Mouse (Mus musculus): ENCODE results near the gene B3glct. TPM values are rescaled to one million over a fixed set of nuclear protein-coding genes. Genes with fewer than 3 reads are reported as not detected.

B3glct gene
- 2.5 and 6.0 TPM in 2 replicates for polyA plus RNA-seq (2011; ENCODE audit: insufficient read depth, insufficient read length, low replicate concordance, missing spikeins)

DNA sequence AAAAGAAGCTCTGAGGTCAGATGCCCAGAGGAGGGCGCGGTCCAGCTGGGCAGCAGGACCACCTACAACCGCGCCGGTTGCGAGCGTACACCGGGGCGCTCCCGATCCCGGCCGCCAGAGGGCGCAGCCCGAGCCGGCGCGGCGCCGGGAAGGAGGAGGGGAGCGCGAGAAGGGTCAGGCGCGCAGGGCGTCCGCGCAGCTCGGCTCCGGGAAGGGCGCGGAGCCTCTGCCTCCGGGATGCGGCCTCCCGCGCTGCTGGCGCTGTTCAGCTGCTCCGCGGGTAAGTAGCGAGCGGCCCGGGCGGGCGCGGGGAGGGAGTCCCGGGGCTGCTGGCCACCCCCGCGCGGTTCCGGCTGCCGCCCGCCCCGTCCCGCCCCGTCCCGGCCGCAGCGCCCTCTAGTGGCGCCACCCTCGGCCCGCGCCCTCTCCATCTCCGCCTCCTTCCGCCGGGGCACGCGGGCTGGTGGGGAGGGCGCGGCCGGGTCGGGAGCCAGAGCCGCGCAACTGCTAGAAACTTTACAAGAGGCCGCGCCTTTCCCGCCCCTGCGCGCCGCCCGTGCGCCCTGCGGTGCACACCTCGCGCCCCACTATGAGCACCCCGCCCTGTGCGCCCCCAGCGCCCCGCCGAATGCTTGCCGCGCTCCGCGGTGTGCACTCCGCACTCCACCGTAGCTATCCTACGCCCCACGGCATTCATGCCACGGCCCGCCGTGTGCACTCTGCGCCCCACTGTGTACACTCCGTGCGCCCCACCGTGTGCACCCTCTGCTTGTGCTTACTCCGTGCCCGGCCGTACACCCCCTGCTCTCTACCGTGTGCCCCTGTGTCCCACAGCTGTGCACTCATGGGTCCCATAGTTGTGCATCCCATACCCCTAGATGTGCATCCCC is at the start of gene B3glct:
B3glct (plus strand) TSS at position 131 of the 890 bp plus-strand sequence.
- TF ChIP-seq POLR2A (IDR thresholded peaks at IDR 0.05; ENCODE audit: borderline replicate concordance, control insufficient read depth, low read depth, low read length): peak; percentile 32; the same call in 1 of the 2 replicates
- peak; percentile 73 for TF ChIP-seq CTCF (IDR thresholded peaks at IDR 0.05; ENCODE audit: control insufficient read depth, insufficient read depth, low read length)
- H3K4me3 ChIP-seq (replicated peaks; ENCODE audit: control insufficient read depth, low read depth, low read length): peak within 1 kb of the TSS; percentile 72
- H3K4me1 ChIP-seq (ENCODE audit: control insufficient read depth, insufficient read depth, low read length): no peaks in the 10 kb centered on the region; the same call in 1 of the 2 replicates
- WGBS: under 1% methylated on average over 91 of the region's 106 CpGs
- peak within 1 kb of the TSS; percentile 94 for H3K27ac ChIP-seq (ENCODE audit: control insufficient read depth, insufficient read depth, low read depth, low read length, poor library complexity)

DNA sequence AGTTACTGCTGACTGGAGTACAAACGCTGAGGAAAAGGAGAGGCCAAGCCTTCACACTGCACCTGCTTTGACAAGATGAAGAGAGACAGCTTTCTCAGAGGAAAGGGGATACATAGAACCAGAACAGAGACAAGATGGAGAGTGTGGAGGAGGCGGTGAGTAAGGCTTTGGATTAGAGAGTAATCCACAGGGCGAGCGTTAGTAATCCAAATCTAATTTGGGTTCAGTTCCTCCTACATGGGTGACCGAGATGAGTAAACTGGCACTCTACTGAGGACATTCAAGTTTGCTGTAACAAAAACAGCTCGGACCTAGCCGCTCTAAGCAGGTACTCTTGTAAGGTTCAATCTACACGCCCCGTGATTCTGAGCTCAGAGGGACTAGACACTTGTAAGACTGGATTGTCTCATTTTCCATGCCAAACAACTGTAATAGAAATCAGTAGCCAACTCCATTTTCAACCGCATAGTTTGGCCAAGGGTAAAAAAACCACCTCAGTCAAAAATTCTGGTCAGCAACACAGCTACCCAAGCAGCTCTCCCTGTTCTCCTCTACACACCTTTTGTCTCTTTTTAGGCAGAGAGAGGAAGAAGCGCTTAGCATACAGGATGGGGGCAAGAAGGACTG is 43.5 kb upstream of the B3glct start:
- WGBS: 77% methylated on average over 11 of the region's 11 CpGs
- TF ChIP-seq POLR2A (IDR thresholded peaks at IDR 0.05; ENCODE audit: borderline replicate concordance, control insufficient read depth, low read depth, low read length): no peak
- no peak for TF ChIP-seq CTCF (IDR thresholded peaks at IDR 0.05; ENCODE audit: control insufficient read depth, insufficient read depth, low read length)
- Histone ChIP-seq H3K27ac (ENCODE audit: control insufficient read depth, insufficient read depth, low read depth, low read length, poor library complexity) (no peak overlapping the region), H3K4me3 (replicated peaks; ENCODE audit: control insufficient read depth, low read depth, low read length) (no peak overlapping the region), H3K4me1 (ENCODE audit: control insufficient read depth, insufficient read depth, low read length) (no peaks in the 10 kb centered on the region)

DNA sequence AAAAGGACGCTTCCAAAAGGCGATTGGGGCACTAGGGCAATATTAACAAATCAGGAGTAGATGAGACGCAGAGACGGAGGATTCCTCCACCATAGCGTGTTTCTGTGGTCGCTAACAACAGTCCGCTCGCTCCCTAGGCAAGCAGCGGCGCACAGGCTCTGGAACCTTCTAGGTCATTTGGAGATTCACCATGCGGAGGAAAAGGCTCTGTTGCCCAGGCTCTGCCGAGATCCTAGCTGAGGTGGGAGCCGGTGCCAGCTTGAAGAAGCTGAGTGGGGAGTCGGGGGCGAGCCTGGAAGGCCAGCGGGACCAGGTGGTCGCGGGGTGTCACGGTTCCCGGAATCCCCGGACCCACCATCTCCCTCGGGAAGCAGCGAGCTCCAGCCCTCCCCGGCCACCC is 42.5 kb upstream of the B3glct start:
- no peaks in the 10 kb centered on the region for H3K4me1 ChIP-seq (ENCODE audit: control insufficient read depth, insufficient read depth, low read length)
- peak overlapping the region; percentile 48; the same call in 1 of the 2 replicates for H3K27ac ChIP-seq (ENCODE audit: control insufficient read depth, insufficient read depth, low read depth, low read length, poor library complexity)
- TF ChIP-seq POLR2A (IDR thresholded peaks at IDR 0.05; ENCODE audit: borderline replicate concordance, control insufficient read depth, low read depth, low read length) (no peak), CTCF (IDR thresholded peaks at IDR 0.05; ENCODE audit: control insufficient read depth, insufficient read depth, low read length) (no peak)
- under 1% methylated on average over 24 of the region's 24 CpGs for WGBS
- H3K4me3 ChIP-seq (replicated peaks; ENCODE audit: control insufficient read depth, low read depth, low read length): peak overlapping the region; percentile 89

DNA sequence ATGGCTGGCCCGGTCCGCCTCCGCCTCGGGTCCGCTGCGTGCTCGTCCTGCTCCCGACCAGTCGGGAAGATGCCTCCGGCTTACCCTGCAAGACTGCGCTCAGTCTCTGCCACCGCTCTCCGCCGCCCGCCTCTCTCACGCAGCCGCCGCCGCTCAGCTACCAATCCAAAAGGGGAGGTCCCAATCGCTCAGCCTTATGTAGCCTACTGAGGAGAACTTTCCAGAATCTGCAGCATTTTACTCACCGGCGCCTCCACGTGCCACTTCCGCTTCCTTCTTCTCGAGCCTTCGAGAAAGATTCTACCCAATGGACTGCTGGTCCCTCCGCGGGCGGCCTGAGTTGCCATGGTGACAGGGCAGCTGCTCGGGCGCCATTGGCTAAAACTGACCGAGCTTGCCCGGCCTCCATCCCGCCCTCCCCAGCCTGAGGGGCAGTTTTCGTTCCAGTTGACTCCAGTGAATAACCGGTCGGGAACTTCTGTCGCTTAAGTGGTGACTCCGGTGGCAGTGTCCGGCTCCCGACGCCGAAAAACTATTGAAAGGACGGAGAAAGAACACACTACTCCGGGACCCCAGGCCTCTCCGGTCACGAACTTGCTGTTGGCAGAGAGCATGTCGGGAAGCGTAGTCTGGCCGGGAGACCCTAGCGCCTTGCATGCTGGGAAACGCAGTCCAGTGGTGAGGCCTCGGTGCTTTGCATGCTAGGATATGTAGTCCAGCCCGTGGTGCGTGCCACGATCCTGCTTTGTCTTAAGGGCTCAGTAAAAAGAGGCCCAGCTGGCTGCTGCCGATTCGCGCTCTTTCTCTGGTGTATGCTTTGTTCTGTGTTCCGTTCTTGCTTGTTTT is 41.7 kb upstream of the B3glct start, which contains the start of gene Hsph1:
Hsph1 (minus strand) TSS at position 302 of the 846 bp plus-strand sequence.
- Histone ChIP-seq H3K4me1 (ENCODE audit: control insufficient read depth, insufficient read depth, low read length) (no peaks in the 10 kb centered on the region), H3K4me3 (replicated peaks; ENCODE audit: control insufficient read depth, low read depth, low read length) (peak within 1 kb of the TSS; percentile 89), H3K27ac (ENCODE audit: control insufficient read depth, insufficient read depth, low read depth, low read length, poor library complexity) (peak within 1 kb of the TSS; percentile 48; the same call in 1 of the 2 replicates)
- TF ChIP-seq CTCF (IDR thresholded peaks at IDR 0.05; ENCODE audit: control insufficient read depth, insufficient read depth, low read length): no peak
- TF ChIP-seq POLR2A (IDR thresholded peaks at IDR 0.05; ENCODE audit: borderline replicate concordance, control insufficient read depth, low read depth, low read length): peak; percentile 53; the same call in 1 of the 2 replicates
- whole genome bisulfite sequencing: under 1% methylated on average over 60 of the region's 60 CpGs

DNA sequence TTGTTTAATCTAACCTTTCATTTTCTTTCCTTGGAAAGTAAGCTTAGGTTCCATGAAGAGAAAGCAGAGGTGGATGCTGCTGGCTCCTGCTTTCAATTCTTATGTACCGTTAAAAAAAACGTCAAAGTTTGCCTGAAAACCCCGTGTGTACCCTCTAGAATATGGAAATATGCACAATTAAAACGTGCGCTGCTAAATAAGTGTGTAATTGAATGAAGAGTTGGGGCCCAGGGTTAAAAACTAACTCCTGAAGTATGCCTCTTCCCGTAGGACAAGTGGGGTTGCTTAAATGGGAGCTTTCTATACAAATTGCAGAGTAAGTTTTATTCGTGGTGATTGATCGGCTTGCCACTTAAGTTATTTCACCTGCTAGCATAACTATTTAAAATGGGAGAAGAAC is 40.7 kb upstream of the B3glct start:
- no peak for TF ChIP-seq CTCF (IDR thresholded peaks at IDR 0.05; ENCODE audit: control insufficient read depth, insufficient read depth, low read length)
- TF ChIP-seq POLR2A (IDR thresholded peaks at IDR 0.05; ENCODE audit: borderline replicate concordance, control insufficient read depth, low read depth, low read length): no peak
- WGBS: 65% methylated on average over 8 of the region's 8 CpGs
- Histone ChIP-seq H3K27ac (ENCODE audit: control insufficient read depth, insufficient read depth, low read depth, low read length, poor library complexity) (no peak overlapping the region), H3K4me1 (ENCODE audit: control insufficient read depth, insufficient read depth, low read length) (no peaks in the 10 kb centered on the region), H3K4me3 (replicated peaks; ENCODE audit: control insufficient read depth, low read depth, low read length) (no peak overlapping the region)

DNA sequence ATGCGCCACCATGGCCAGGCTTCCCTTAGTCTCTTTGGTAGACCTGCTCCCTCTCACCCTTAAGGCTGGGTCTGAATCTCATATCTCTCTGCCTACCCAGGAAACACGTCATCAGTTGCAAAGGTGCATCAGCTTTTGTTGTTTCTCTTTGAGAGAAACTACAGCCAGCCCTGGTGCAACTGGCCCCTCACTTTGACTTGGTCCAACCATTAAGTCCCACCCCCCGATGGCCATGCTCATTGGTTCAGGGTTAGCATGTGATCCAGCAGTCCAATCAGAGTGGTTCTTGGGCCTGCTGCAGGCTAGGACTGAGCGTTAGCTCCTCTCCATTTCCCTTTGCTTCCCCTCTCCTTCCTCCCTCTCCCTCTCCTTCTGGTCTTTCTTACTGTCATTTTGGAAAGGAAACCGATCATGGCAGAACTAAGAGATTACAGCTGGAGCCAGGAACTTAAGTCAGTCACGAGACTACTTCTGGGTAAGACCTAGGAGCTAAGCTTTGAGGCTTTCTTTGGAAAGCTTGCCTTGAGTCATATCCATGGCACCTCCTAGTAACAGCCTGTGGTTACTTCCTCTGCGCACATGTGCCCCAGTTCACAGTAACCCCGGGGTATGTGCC is 36.6 kb upstream of the B3glct start:
- no peak overlapping the region for H3K4me3 ChIP-seq (replicated peaks; ENCODE audit: control insufficient read depth, low read depth, low read length)
- H3K4me1 ChIP-seq (ENCODE audit: control insufficient read depth, insufficient read depth, low read length): no peaks in the 10 kb centered on the region
- WGBS: 71% methylated on average over 8 of the region's 8 CpGs
- no peak overlapping the region for H3K27ac ChIP-seq (ENCODE audit: control insufficient read depth, insufficient read depth, low read depth, low read length, poor library complexity)
- no peak for TF ChIP-seq CTCF (IDR thresholded peaks at IDR 0.05; ENCODE audit: control insufficient read depth, insufficient read depth, low read length)
- TF ChIP-seq POLR2A (IDR thresholded peaks at IDR 0.05; ENCODE audit: borderline replicate concordance, control insufficient read depth, low read depth, low read length): no peak

DNA sequence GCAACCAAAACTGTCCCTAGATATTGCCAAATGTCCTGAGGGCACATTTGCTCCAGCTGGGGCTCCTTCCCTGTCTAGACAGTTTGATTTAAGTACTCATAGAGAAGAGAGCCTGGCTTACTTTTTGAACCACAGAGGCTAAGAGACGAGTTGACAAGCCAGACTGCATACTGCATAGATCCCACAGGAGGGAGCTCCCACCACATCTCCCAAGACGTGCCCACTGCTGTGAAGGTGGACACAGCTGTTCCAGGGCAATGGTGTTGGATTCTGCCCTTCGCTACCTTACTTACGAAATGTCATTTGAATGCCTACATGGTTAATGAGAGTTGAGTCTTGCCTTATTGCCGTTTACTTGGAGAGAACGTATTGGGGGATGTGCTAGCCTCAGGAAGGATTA is 35.7 kb upstream of the B3glct start:
- Histone ChIP-seq H3K27ac (ENCODE audit: control insufficient read depth, insufficient read depth, low read depth, low read length, poor library complexity) (no peak overlapping the region), H3K4me1 (ENCODE audit: control insufficient read depth, insufficient read depth, low read length) (no peaks in the 10 kb centered on the region), H3K4me3 (replicated peaks; ENCODE audit: control insufficient read depth, low read depth, low read length) (no peak overlapping the region)
- 60% methylated on average over 6 of the region's 6 CpGs for WGBS
- no peak for TF ChIP-seq POLR2A (IDR thresholded peaks at IDR 0.05; ENCODE audit: borderline replicate concordance, control insufficient read depth, low read depth, low read length)
- TF ChIP-seq CTCF (IDR thresholded peaks at IDR 0.05; ENCODE audit: control insufficient read depth, insufficient read depth, low read length): 0 out of 2 replicates have a peak, but pooled peaks have one; percentile 20

Measured in bone marrow, adult 2 months (tissue).